Mouse (Mus musculus) activated CD4-positive, CD25-positive, alpha-beta regulatory T cell (primary cell): ENCODE measurements around the gene Hfm1. TPM values are rescaled to one million over a fixed set of nuclear protein-coding genes. Genes with fewer than 3 reads are reported as not detected.

Source experiments
- polyA plus RNA-seq, 2 experiments: library from polyadenylated mRNA; unstranded; fragments of 100-300 nt; shearing (Covaris generic); gene quantifications; one replicate each; pipeline ENCODE4 v1.2.1; 2017

Hfm1 gene
- under 1 TPM in 1 of 2 experiments, not detected in 1; 0.16 TPM for polyA plus RNA-seq

DNA sequence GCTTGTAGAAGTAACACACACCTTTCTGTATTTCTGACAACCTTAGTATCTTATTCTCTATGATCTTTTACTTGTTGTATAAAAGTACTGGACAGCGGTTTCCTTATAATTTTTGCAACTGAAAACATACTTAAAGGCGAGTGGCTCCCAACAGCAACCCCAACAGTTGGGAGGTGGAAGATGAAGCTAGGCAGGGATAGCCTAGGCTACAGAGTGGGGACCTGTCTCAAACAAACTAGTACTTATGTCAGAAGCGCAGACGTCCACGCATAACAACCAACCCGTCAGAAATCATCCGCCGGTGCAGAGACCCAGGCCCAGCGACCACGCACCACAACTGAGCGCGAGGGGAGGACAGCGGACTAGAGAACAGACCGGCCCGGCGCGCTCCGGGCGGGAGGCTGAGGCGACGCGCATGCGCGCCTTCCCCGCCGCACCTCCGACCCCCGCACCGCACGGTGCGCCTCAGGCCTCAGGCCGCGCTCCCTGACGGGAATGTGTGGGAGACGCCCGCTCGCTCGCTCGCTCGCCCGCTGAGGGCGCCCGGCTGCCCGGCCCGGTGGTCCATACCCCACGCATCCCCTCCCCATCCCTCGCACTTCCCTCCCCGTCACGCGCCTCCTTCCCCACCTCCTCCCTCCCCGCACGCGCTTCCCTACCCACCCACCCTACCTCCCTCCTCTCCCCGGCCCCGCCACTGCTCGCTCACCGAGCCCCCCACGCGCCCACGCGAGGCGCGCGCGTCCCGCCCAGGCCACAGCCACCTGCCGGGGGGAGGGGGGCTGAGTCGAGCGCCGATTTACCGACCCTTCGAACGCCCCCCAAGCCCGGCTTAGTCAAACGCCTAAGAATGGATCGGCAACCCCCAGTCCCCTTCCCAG lies at the start of gene Hfm1:
Gene Hfm1, minus strand, starts transcription at position 834 of the 881 bp plus-strand sequence.

GRCm38 (mm10) chr5:106963584-106964512 lies 37.7 kb upstream of the Hfm1 start, which contains the start of gene Cdc7:
Gene Cdc7 (plus strand): TSS chr5:106964322.

Other genes starting within 250 kb of the Hfm1 start
- 10 to 100 TPM; 64.1 to 75.6 TPM for gene Zfp644, start 229.0 kb downstream of the Hfm1 start, polyA plus RNA-seq
- gene Cdc7, start 38.0 kb upstream of the Hfm1 start, polyA plus RNA-seq, result 10 to 100 TPM; 12.4 to 26.4 TPM